In genomic region chr1:180726183-180726582, GRCm38 (mm10) we compare ENCODE assay signal across 9 mouse cellular contexts. TPM values are rescaled to one million over a fixed set of nuclear protein-coding genes. Genes with fewer than 3 reads are reported as not detected.
A peak's percentile ranks its signal among the peaks of the same experiment; 100 is the strongest.
DNase-seq lines count a peak whose midpoint lies in the region; ATAC-seq and TF ChIP-seq lines count a peak whose summit lies in the region.
"Had no signal": no experiment of that assay in that cellular context is flagged by ENCODE, and none has a peak within 500 bp of the region (broad histone marks: within the 10 kb centered on the region; RNA-seq: fewer than 3 reads in every experiment).

No protein-coding gene starts in this region.

- TF ChIP-seq CTCF in G1E (IDR thresholded peaks at IDR 0.05; ENCODE audit: low read depth, low read length), result no peak

- H3K27me3 ChIP-seq in heart, embryonic 10.5 days (ENCODE audit: insufficient read depth, poor library complexity, severe bottlenecking), result no peaks in the 10 kb centered on the region
- no peaks in the 10 kb centered on the region for H3K27me3 ChIP-seq in G1E (ENCODE audit: insufficient read depth, low read length)
- no peaks in the 10 kb centered on the region for H3K27me3 ChIP-seq in forebrain, embryonic 11.5 days (ENCODE audit: control insufficient read depth, insufficient read depth, low read length)
- no peaks in the 10 kb centered on the region for H3K27me3 ChIP-seq in limb, embryonic 15.5 days
- H3K27me3 ChIP-seq in midbrain, embryonic 16.5 days (ENCODE audit: control insufficient read depth, insufficient read depth, low read depth, low read length), result no peaks in the 10 kb centered on the region; the same call in 1 of the 2 replicates

- H3K4me1 ChIP-seq in heart, embryonic 10.5 days, result peaks cover 30% of the 10 kb centered on the region
- peaks cover 70% of the 10 kb centered on the region for H3K4me1 ChIP-seq in G1E (ENCODE audit: insufficient read depth, low read depth, low read length)
- H3K4me1 ChIP-seq in forebrain, embryonic 11.5 days (replicated peaks; ENCODE audit: control insufficient read depth, insufficient read depth, low read length), result peaks cover 6% of the 10 kb centered on the region; the same call in 1 of the 2 replicates
- peaks cover 22% of the 10 kb centered on the region for H3K4me1 ChIP-seq in limb, embryonic 15.5 days
- H3K4me1 ChIP-seq in midbrain, embryonic 16.5 days (ENCODE audit: control insufficient read depth, insufficient read depth, low read length), result peaks cover 27% of the 10 kb centered on the region

- H3K9ac ChIP-seq in forebrain, embryonic 11.5 days (ENCODE audit: low read length), result peak overlapping the region; percentile 96
- peak overlapping the region; percentile 99 for H3K9ac ChIP-seq in limb, embryonic 15.5 days
- peak overlapping the region; percentile 97 for H3K9ac ChIP-seq in midbrain, embryonic 16.5 days (ENCODE audit: low read depth, low read length)

- H3K9me3 ChIP-seq in heart, embryonic 10.5 days, result no peaks in the 10 kb centered on the region
- no peaks in the 10 kb centered on the region for H3K9me3 ChIP-seq in G1E (replicated peaks)
- no peaks in the 10 kb centered on the region for H3K9me3 ChIP-seq in forebrain, embryonic 11.5 days (ENCODE audit: control insufficient read depth, low read length)
- H3K9me3 ChIP-seq in limb, embryonic 15.5 days, result no peaks in the 10 kb centered on the region
- H3K9me3 ChIP-seq in midbrain, embryonic 16.5 days (replicated peaks; ENCODE audit: control insufficient read depth, low read length, poor library complexity, severe bottlenecking), result no peaks in the 10 kb centered on the region

- H3K4me3 ChIP-seq in heart, embryonic 10.5 days, result peak overlapping the region; percentile 97
- H3K4me3 ChIP-seq in G1E (ENCODE audit: low read depth, low read length), result peak overlapping the region; percentile 96
- H3K4me3 ChIP-seq in forebrain, embryonic 11.5 days (ENCODE audit: low read depth, low read length), result peak overlapping the region; percentile 98
- H3K4me3 ChIP-seq in limb, embryonic 15.5 days, result peak overlapping the region; percentile 100
- peak overlapping the region; percentile 100 for H3K4me3 ChIP-seq in midbrain, embryonic 16.5 days (ENCODE audit: low read depth, low read length)

- no peak for ATAC-seq in G1E (ENCODE audit: extremely low read depth, insufficient number of reproducible peaks, low FRiP score, poor library complexity, severe bottlenecking)
- ATAC-seq in forebrain, embryonic 11.5 days (replicated peaks; ENCODE audit: low FRiP score), result no peak
- peak; percentile 59; the same call in 1 of the 2 replicates for ATAC-seq in limb, embryonic 15.5 days (ENCODE audit: insufficient number of reproducible peaks, low FRiP score, low TSS enrichment, low read depth)
- ATAC-seq in midbrain, embryonic 16.5 days, result no peak; the same call in none of the 2 replicates

- H3K36me3 ChIP-seq in heart, embryonic 10.5 days, result no peaks in the 10 kb centered on the region
- peaks cover 4% of the 10 kb centered on the region for H3K36me3 ChIP-seq in G1E (replicated peaks)
- no peaks in the 10 kb centered on the region for H3K36me3 ChIP-seq in forebrain, embryonic 11.5 days (ENCODE audit: control insufficient read depth, insufficient read depth, low read length)
- no peaks in the 10 kb centered on the region for H3K36me3 ChIP-seq in limb, embryonic 15.5 days
- H3K36me3 ChIP-seq in midbrain, embryonic 16.5 days (ENCODE audit: control insufficient read depth, insufficient read depth, low read length), result no peaks in the 10 kb centered on the region

- peak overlapping the region; percentile 76 for H3K4me2 ChIP-seq in forebrain, embryonic 11.5 days (ENCODE audit: low read depth, low read length, severe bottlenecking)
- peak overlapping the region; percentile 52 for H3K4me2 ChIP-seq in limb, embryonic 15.5 days
- peak overlapping the region; percentile 77 for H3K4me2 ChIP-seq in midbrain, embryonic 16.5 days (ENCODE audit: low read length)

- DNase-seq in heart, embryonic 10.5 days (ENCODE audit: low spot score), result no peak
- no peak for DNase-seq in heart, adult 9 months (ENCODE audit: low spot score in 2 of 2)
- DNase-seq in G1E (ENCODE audit: low spot score), result no peak
- DNase-seq in forebrain, embryonic 11.5 days (ENCODE audit: low spot score), result no peak
- no peak for DNase-seq in spleen, postnatal 14 days (ENCODE audit: low spot score in 2 of 2)
- DNase-seq in Muller cell, postnatal 12 days (ENCODE audit: inconsistent ontology term), result no peak

- peak overlapping the region; percentile 99 for H3K27ac ChIP-seq in heart, embryonic 10.5 days
- peak overlapping the region; percentile 68 for H3K27ac ChIP-seq in forebrain, embryonic 11.5 days (ENCODE audit: low read depth, low read length)
- peak overlapping the region; percentile 95 for H3K27ac ChIP-seq in limb, embryonic 15.5 days
- H3K27ac ChIP-seq in midbrain, embryonic 16.5 days (ENCODE audit: low read length), result peak overlapping the region; percentile 89

- under 1% methylated on average over 42 of the region's 42 CpGs for WGBS in heart, embryonic 10.5 days
- 0% methylated on average over 42 of the region's 42 CpGs for WGBS in forebrain, embryonic 11.5 days
- under 1% methylated on average over 42 of the region's 42 CpGs for WGBS in limb, embryonic 15.5 days
- WGBS in midbrain, embryonic 16.5 days, result 0% methylated on average over 32 of the region's 42 CpGs

RNA-seq across cellular contexts. Expression of gene Acbd3, which starts 0.3 kb away (rescaled TPM):
- 20.5 and 24.5 TPM in 2 replicates for polyA plus RNA-seq in heart, embryonic 10.5 days (2016; fragmentation: Nextera tagmentation; extraction: Ambion mirVana)
- total RNA-seq in G1E (2014; fragmentation: Nextera tagmentation) (34.9 and 39.0 TPM in 2 replicates), G1E (2017) (47.7 and 57.1 TPM in 2 replicates)
- 8.2 and 9.0 TPM in 2 replicates for polyA plus RNA-seq in G1E (2012)
- 21.6 and 22.8 TPM in 2 replicates for polyA plus RNA-seq in forebrain, embryonic 11.5 days (2014; fragmentation: Nextera tagmentation; extraction: Ambion mirVana)
- 24.0 and 27.9 TPM in 2 replicates for polyA plus RNA-seq in limb, embryonic 15.5 days (2015; fragmentation: Nextera tagmentation; extraction: Ambion mirVana)
- polyA plus RNA-seq in midbrain, embryonic 16.5 days (2015; fragmentation: Nextera tagmentation; extraction: Ambion mirVana), result 22.4 and 23.9 TPM in 2 replicates

RNA-seq across cellular contexts. Expression of gene Mixl1, which starts 29.3 kb away (rescaled TPM):
- polyA plus RNA-seq in heart, embryonic 10.5 days (2016; fragmentation: Nextera tagmentation; extraction: Ambion mirVana), result 0.26 and 0.62 TPM in 2 replicates
- not detected in 2 replicates for total RNA-seq in G1E (2014; fragmentation: Nextera tagmentation)
- total RNA-seq in G1E (2017), result 0.11 and 0.12 TPM in 2 replicates
- not detected in 2 replicates for polyA plus RNA-seq in G1E (2012)
- polyA plus RNA-seq in forebrain, embryonic 11.5 days (2014; fragmentation: Nextera tagmentation; extraction: Ambion mirVana), result 0.11 TPM in 1 of 2 replicates, not detected in the other
- polyA plus RNA-seq in limb, embryonic 15.5 days (2015; fragmentation: Nextera tagmentation; extraction: Ambion mirVana), result 0.17 and 0.22 TPM in 2 replicates
- 0.15 and 0.32 TPM in 2 replicates for polyA plus RNA-seq in midbrain, embryonic 16.5 days (2015; fragmentation: Nextera tagmentation; extraction: Ambion mirVana)
- total RNA-seq: layer of hippocampus, postnatal 25 days had no signal
